Mouse (Mus musculus): Measurements from ENCODE around the gene Myo10. TPM values are rescaled to one million over a fixed set of nuclear protein-coding genes. Genes with fewer than 3 reads are reported as not detected.

Gene Myo10
- polyA plus RNA-seq, 1 experiment: 32.8 TPM

DNA sequence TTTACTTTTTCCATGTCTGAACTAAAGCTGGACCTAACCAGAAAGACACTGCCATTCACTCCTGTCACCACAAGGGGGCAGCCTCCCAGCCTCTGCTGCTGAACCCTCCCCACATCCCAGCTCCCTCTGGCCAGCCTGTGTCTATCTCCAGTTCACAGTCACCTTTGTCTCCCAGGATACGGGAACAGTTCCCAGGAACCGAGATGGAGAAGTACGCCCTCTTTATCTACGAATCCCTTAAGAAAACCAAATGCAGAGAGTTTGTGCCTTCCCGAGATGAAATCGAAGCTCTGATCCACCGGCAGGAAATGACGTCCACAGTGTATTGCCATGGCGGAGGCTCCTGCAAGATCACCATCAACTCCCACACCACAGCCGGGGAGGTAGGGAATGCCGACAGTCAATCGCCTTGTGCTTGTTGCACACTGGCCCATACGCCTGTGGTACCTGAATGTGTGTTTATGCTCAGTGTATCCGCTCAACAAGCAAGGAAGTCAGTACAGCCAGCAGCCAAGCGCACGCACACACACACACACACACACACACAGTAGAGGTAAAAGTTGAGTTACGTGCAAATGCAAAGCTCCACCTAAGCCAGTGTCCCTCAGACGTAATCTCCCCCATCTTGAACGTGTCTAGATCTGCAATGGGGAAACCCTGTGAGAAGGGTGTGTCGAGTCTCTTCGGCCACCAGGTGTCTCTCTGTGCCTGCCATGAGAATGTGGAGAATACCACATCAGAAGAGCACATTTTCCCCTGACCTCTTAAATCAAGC lies 183.2 kb downstream of the Myo10 start:
- TF ChIP-seq CTCF (IDR thresholded peaks at IDR 0.05; ENCODE audit: extremely low read depth, insufficient read depth, low read length) (peak; percentile 78), POLR2A (IDR thresholded peaks at IDR 0.05; ENCODE audit: extremely low read depth, insufficient read depth, low read length) (no peak)
- H3K4me3 ChIP-seq (ENCODE audit: insufficient read depth, low read length): peak overlapping the region; percentile 8; the same call in 1 of the 2 replicates
- 0 out of 2 replicates have a peak, but pooled peaks cover 2% of the 10 kb centered on the region for H3K4me1 ChIP-seq (ENCODE audit: control insufficient read depth, insufficient read depth, low read length)
- H3K27ac ChIP-seq (ENCODE audit: insufficient read depth, low read length): no peak overlapping the region

- Histone ChIP-seq H3K4me1 (ENCODE audit: control insufficient read depth, insufficient read depth, low read length) (0 out of 2 replicates have a peak, but pooled peaks cover 2% of the 10 kb centered on the region), H3K27ac (ENCODE audit: insufficient read depth, low read length) (no peak overlapping the region), H3K4me3 (ENCODE audit: insufficient read depth, low read length) (no peak overlapping the region)
- no peak for TF ChIP-seq POLR2A (IDR thresholded peaks at IDR 0.05; ENCODE audit: extremely low read depth, insufficient read depth, low read length)
- no peak for TF ChIP-seq CTCF (IDR thresholded peaks at IDR 0.05; ENCODE audit: extremely low read depth, insufficient read depth, low read length)
Observed at GRCm38 (mm10) chr15:25806363-25806762, 184.0 kb downstream of the Myo10 start.

GRCm38 (mm10) chr15:25806878-25807277 lies 184.6 kb downstream of the Myo10 start:
- H3K4me3 ChIP-seq (ENCODE audit: insufficient read depth, low read length): no peak overlapping the region
- no peak overlapping the region for H3K27ac ChIP-seq (ENCODE audit: insufficient read depth, low read length)
- TF ChIP-seq POLR2A (IDR thresholded peaks at IDR 0.05; ENCODE audit: extremely low read depth, insufficient read depth, low read length) (no peak), CTCF (IDR thresholded peaks at IDR 0.05; ENCODE audit: extremely low read depth, insufficient read depth, low read length) (no peak)
- H3K4me1 ChIP-seq (ENCODE audit: control insufficient read depth, insufficient read depth, low read length): 0 out of 2 replicates have a peak, but pooled peaks cover 2% of the 10 kb centered on the region

GRCm38 (mm10) chr15:25808677-25809460 lies 186.5 kb downstream of the Myo10 start:
- TF ChIP-seq POLR2A (IDR thresholded peaks at IDR 0.05; ENCODE audit: extremely low read depth, insufficient read depth, low read length) (no peak), CTCF (IDR thresholded peaks at IDR 0.05; ENCODE audit: extremely low read depth, insufficient read depth, low read length) (no peak)
- no peak overlapping the region for H3K4me3 ChIP-seq (ENCODE audit: insufficient read depth, low read length)
- no peak overlapping the region for H3K27ac ChIP-seq (ENCODE audit: insufficient read depth, low read length)
- H3K4me1 ChIP-seq (ENCODE audit: control insufficient read depth, insufficient read depth, low read length): no peaks in the 10 kb centered on the region

DNA sequence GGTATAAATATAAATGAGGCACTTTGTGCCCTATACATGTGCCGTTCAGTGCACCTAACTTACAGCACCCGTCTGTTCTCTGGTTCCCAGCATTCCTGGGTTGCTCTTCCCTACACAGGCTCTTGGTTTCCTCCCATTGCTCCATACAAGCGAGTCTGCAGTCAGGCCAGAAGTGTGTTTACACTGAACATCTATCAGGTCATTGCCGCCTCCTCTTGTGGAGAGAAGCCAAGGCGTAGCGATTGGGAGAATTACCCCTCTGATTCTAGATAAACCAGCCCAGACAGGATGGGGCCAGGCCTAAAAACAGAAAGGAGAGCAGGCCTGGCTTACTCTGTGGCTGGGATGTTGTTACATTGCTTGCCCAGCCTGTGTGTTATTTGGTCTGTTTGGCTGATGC lies 187.3 kb downstream of the Myo10 start:
- H3K4me1 ChIP-seq (ENCODE audit: control insufficient read depth, insufficient read depth, low read length): no peaks in the 10 kb centered on the region
- no peak overlapping the region for H3K27ac ChIP-seq (ENCODE audit: insufficient read depth, low read length)
- TF ChIP-seq CTCF (IDR thresholded peaks at IDR 0.05; ENCODE audit: extremely low read depth, insufficient read depth, low read length): no peak
- no peak for TF ChIP-seq POLR2A (IDR thresholded peaks at IDR 0.05; ENCODE audit: extremely low read depth, insufficient read depth, low read length)
- no peak overlapping the region for H3K4me3 ChIP-seq (ENCODE audit: insufficient read depth, low read length)

DNA sequence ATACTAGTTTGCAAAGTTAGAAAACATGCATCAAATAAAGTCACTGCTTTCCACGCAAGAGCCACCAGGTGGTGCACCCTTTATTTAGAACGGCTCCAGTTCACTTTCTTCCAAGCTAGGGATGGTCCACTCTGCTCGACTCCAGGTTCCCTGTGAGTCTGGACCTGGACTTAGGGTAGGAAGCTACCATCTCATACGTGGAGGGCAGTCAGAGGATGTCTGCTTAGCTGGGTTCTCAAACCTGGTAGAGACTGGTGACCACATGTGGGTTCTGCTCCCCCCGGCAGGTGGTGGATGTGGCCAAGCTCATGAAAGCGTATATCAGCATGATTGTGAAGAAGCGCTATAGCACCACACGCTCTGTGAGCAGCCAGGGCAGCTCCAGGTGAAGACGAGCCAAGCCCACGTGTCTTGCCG lies 189.5 kb downstream of the Myo10 start:
- no peak overlapping the region for H3K27ac ChIP-seq (ENCODE audit: insufficient read depth, low read length)
- H3K4me1 ChIP-seq (ENCODE audit: control insufficient read depth, insufficient read depth, low read length): no peaks in the 10 kb centered on the region
- no peak overlapping the region for H3K4me3 ChIP-seq (ENCODE audit: insufficient read depth, low read length)
- no peak for TF ChIP-seq POLR2A (IDR thresholded peaks at IDR 0.05; ENCODE audit: extremely low read depth, insufficient read depth, low read length)
- TF ChIP-seq CTCF (IDR thresholded peaks at IDR 0.05; ENCODE audit: extremely low read depth, insufficient read depth, low read length): peak; percentile 33

DNA sequence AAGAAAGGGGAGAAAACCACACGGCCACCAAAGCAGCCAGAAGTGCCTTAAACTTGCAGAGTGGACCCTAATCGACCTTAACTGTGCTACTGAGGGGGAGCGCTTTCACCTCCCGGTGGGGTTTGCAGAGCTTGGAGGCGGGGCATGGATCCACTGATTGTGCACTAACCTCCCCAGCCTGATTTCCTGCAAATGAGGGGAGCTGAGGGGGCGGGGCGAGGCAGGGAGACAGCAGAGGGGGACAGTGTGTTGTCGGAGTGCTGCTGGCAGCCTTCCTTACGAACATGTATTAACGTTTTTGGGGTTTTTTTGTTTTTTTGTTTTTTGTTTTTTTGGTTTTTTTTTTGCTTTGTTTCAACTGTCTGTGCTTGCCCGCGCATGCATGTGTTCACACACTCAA lies 190.2 kb downstream of the Myo10 start:
- H3K4me3 ChIP-seq (ENCODE audit: insufficient read depth, low read length): no peak overlapping the region
- H3K27ac ChIP-seq (ENCODE audit: insufficient read depth, low read length): no peak overlapping the region
- TF ChIP-seq CTCF (IDR thresholded peaks at IDR 0.05; ENCODE audit: extremely low read depth, insufficient read depth, low read length) (no peak), POLR2A (IDR thresholded peaks at IDR 0.05; ENCODE audit: extremely low read depth, insufficient read depth, low read length) (no peak)
- H3K4me1 ChIP-seq (ENCODE audit: control insufficient read depth, insufficient read depth, low read length): no peaks in the 10 kb centered on the region

DNA sequence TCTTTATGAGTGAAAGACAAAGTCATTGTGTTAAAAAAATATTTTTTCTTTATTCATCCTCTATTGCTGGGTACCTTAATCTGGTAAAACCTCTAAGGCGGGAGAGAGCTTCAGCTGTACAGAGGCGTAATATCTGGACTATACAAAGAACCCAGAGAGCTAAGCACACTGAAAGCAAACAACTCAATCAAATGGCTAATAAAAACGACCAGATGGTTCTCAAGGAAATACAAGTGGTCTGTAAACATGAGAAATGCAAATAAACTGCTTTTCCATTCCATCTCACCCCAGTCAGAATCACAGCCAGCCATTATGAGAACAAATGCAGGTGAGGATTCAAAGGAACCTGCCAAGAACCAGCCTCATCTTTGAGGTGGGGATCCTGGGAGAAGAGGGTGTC lies 192.2 kb downstream of the Myo10 start:
- Histone ChIP-seq H3K27ac (ENCODE audit: insufficient read depth, low read length) (no peak overlapping the region), H3K4me3 (ENCODE audit: insufficient read depth, low read length) (no peak overlapping the region), H3K4me1 (ENCODE audit: control insufficient read depth, insufficient read depth, low read length) (no peaks in the 10 kb centered on the region)
- no peak for TF ChIP-seq CTCF (IDR thresholded peaks at IDR 0.05; ENCODE audit: extremely low read depth, insufficient read depth, low read length)
- TF ChIP-seq POLR2A (IDR thresholded peaks at IDR 0.05; ENCODE audit: extremely low read depth, insufficient read depth, low read length): no peak

DNA sequence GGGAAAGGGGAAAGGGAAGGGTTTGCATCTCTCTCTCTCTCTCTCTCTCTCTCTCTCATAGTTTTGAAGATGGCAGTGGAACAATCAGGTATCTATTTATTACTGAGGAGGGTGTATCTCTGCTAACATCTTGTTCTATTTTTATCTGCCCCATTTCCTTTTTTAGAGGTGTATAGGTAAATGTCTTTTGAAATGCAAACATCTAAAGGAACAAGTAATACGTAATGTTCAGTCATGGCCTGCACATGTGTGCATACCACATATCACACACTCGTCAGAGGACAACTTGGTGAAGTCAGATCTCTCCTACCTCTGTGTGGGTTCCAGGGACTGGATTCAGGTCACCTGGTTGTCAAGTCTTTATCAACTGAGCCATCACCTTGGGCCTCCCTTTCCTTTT lies 194.9 kb downstream of the Myo10 start:
- Histone ChIP-seq H3K27ac (ENCODE audit: insufficient read depth, low read length) (no peak overlapping the region), H3K4me3 (ENCODE audit: insufficient read depth, low read length) (no peak overlapping the region), H3K4me1 (ENCODE audit: control insufficient read depth, insufficient read depth, low read length) (no peaks in the 10 kb centered on the region)
- TF ChIP-seq CTCF (IDR thresholded peaks at IDR 0.05; ENCODE audit: extremely low read depth, insufficient read depth, low read length) (no peak), POLR2A (IDR thresholded peaks at IDR 0.05; ENCODE audit: extremely low read depth, insufficient read depth, low read length) (no peak)

Measured in cortical plate, adult 2 months (tissue).